In the genomic region with DNA sequence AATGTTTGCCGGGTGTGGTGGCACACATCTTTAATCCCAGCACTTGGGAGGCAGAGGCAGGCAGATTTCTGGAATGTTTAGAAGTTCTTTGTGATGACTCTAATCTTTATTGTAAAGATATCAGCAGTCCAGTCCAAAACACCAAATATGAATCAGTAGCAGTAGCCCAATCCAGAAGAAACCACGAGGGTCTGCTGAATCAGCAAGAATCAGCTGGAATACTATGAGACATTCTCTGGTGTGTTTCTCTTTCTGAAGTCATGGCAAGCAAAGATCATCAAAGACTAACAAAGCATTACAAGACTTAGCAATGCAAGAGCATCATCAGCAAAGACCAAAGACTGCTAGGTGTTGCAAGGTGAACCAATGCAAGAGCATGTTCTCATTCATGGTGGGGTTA, we compare ENCODE assay signal across 25 mouse cellular contexts. TPM values are rescaled to one million over a fixed set of nuclear protein-coding genes. Genes with fewer than 3 reads are reported as not detected.
DNase-seq lines count a peak whose midpoint lies in the region; ATAC-seq and TF ChIP-seq lines count a peak whose summit lies in the region.
"Had no signal": no experiment of that assay in that cellular context is flagged by ENCODE, and none has a peak within 500 bp of the region (broad histone marks: within the 10 kb centered on the region; RNA-seq: fewer than 3 reads in every experiment).

No protein-coding gene starts in this region.

- H3K27me3 ChIP-seq in CH12.LX (replicated peaks), result no peaks in the 10 kb centered on the region

- TF ChIP-seq CTCF in CH12.LX (conservative IDR thresholded peaks at IDR 0.05 in 1 of 2, IDR thresholded peaks at IDR 0.05 in 1 of 2; ENCODE audit: low read depth in 2 of 2, low read length in 2 of 2), result no peak

- no peak for ATAC-seq in megakaryocyte-erythroid progenitor cell, adult 5-6 weeks (replicated peaks; ENCODE audit: low FRiP score, low TSS enrichment, poor library complexity, severe bottlenecking)
- ATAC-seq: activated CD4-positive, CD25-positive, alpha-beta regulatory T cell, adult 4 months; CD4-positive, CD25-positive, alpha-beta regulatory T cell, adult 4 months; Patski had no signal

- no peak overlapping the region for H3K9ac ChIP-seq in CH12.LX (ENCODE audit: insufficient read depth, low read depth)
- H3K9ac ChIP-seq in ES-E14 (ENCODE audit: insufficient read depth, low read depth, low read length, poor library complexity, severe bottlenecking), result no peak overlapping the region

- H3K79me2 ChIP-seq in CH12.LX (replicated peaks; ENCODE audit: control insufficient read depth, extremely low read depth, insufficient read depth, poor library complexity, severe bottlenecking), result no peaks in the 10 kb centered on the region

- H3K27ac ChIP-seq in CH12.LX (ENCODE audit: insufficient read depth, low read depth) (no peak overlapping the region), ES-E14 (ENCODE audit: insufficient read depth, low read depth, low read length, poor library complexity, severe bottlenecking) (no peak overlapping the region)

- no peak for TF ChIP-seq EP300 in CH12.LX (IDR thresholded peaks at IDR 0.05; ENCODE audit: low read length)

- peak; percentile 5 for DNase-seq in 3T3-L1 (ENCODE audit: low read depth, low spot score)
- no peak for DNase-seq in CH12.LX (ENCODE audit: extremely low read depth)
- DNase-seq in ES-E14 (ENCODE audit: low read depth, low spot score), result no peak
- no peak for DNase-seq in layer of hippocampus, adult 9-11 months
- no peak for DNase-seq in left cerebral cortex, postnatal 14 days (ENCODE audit: low spot score in 2 of 2)
- DNase-seq: adrenal gland, adult 2 months; adrenal gland, adult 8-10 months; adrenal gland, postnatal 10 days; adrenal gland, postnatal 14 days; adrenal gland, postnatal 25 days; adrenal gland, postnatal 36 days; B cell, adult 2 months; cerebellum, adult 11 months; cerebellum, adult 11-12 months; cerebellum, adult 18-20 months; cerebellum, adult 2 months; cerebellum, adult 8-10 months; cerebellum, adult 9-10 months had no signal

- H3K36me3 ChIP-seq in CH12.LX (replicated peaks in 1 of 2; ENCODE audit: control insufficient read depth in 1 of 2, insufficient read depth in 1 of 2, low read length in 1 of 2) (peaks cover 0 to 15% of the 10 kb centered on the region in 2 experiments), ES-E14 (ENCODE audit: control insufficient read depth, insufficient read depth, low read length, poor library complexity, severe bottlenecking) (no peaks in the 10 kb centered on the region)

- no peak overlapping the region for H3K4me3 ChIP-seq in CH12.LX (replicated peaks in 1 of 3; ENCODE audit: low read depth in 2 of 3, low read length in 2 of 3, poor library complexity in 1 of 3)
- H3K4me3 ChIP-seq in ES-E14 (ENCODE audit: insufficient read depth in 1 of 2, low read depth in 1 of 2, low read length in 2 of 2, poor library complexity in 1 of 2, severe bottlenecking in 1 of 2), result no peak overlapping the region

- in situ Hi-C loops in CH12.LX (cut with MboI; ENCODE audit: low pct_ligation_motif_present, low pct_unique_long_range_greater_than_20kb, low sequenced_read_pairs) (no loop called here), ES-E14 (cut with MboI; ENCODE audit: low sequenced_read_pairs in 2 of 2, unreplicated experiment in 2 of 2) (no loop called here)

- H3K4me2 ChIP-seq in CH12.LX (ENCODE audit: insufficient read depth, low read depth, poor library complexity, severe bottlenecking), result no peak overlapping the region

- TF ChIP-seq RAD21 in CH12.LX (IDR thresholded peaks at IDR 0.05; ENCODE audit: low read depth, low read length), result no peak

- intact Hi-C loops in left cerebral cortex, postnatal 14 days (cut with DNase I), result no loop called here

- H3K9me3 ChIP-seq in CH12.LX (replicated peaks; ENCODE audit: low read length), result peaks cover 12% of the 10 kb centered on the region
- no peaks in the 10 kb centered on the region for H3K9me3 ChIP-seq in ES-E14 (ENCODE audit: control insufficient read depth, insufficient read depth, low read depth, low read length)

- H3K4me1 ChIP-seq in CH12.LX (ENCODE audit: control insufficient read depth in 1 of 2, insufficient read depth in 2 of 2) (no peaks in the 10 kb centered on the region), ES-E14 (ENCODE audit: control insufficient read depth in 2 of 2, insufficient read depth in 2 of 2, low read length in 2 of 2, poor library complexity in 1 of 2) (peaks cover 0 to 3% of the 10 kb centered on the region in 2 experiments; a peak in 1 of 4 replicates)

- dilution Hi-C loops in CH12.LX (cut with MboI; ENCODE audit: extremely low pct_ligation_motif_present, extremely low pct_unique_long_range_greater_than_20kb, low sequenced_read_pairs), result no loop called here

- TF ChIP-seq POLR2A in CH12.LX (IDR thresholded peaks at IDR 0.05; ENCODE audit: low read depth, low read length), result no peak

TF ChIP-seq in CH12.LX, 34 proteins besides CTCF, POLR2A, EP300 and RAD21:
- peak; percentile 58; the same call in 1 of the 2 replicates for TF ChIP-seq MAFK (IDR thresholded peaks at IDR 0.05; ENCODE audit: insufficient replicate concordance, low read length)
- no peak for TF ChIP-seq BHLHE40 (IDR thresholded peaks at IDR 0.05; ENCODE audit: low read depth, low read length)

TF ChIP-seq in ES-E14, 5 proteins besides CTCF, POLR2A, EP300 and RAD21:
- TF ChIP-seq MAFK (IDR thresholded peaks at IDR 0.05; ENCODE audit: insufficient read depth, low read depth, low read length), result peak; percentile 78
- no peak for TF ChIP-seq ZNF384 (IDR thresholded peaks at IDR 0.05; ENCODE audit: low read depth, low read length)
- no peak for TF ChIP-seq CHD2 (IDR thresholded peaks at IDR 0.05; ENCODE audit: low read depth, low read length)

RNA-seq across cellular contexts. Expression of gene Pdcd7, which starts 5.5 kb away (rescaled TPM):
- total RNA-seq in CH12.LX (2012; rRNA removed), result 14.5 and 16.3 TPM in 2 replicates
- 12.8 and 13.1 TPM in 2 replicates for total RNA-seq in CH12.LX (2014; rRNA removed)
- 20.6 and 24.0 TPM in 2 replicates for polyA plus RNA-seq in CH12.LX (2012; ENCODE audit: insufficient read length, low read depth)
- total RNA-seq in ES-E14 (2012; rRNA removed), result 23.7 and 27.5 TPM in 2 replicates
- total RNA-seq in megakaryocyte-erythroid progenitor cell, adult 5-6 weeks (2014; fragmentation: Nextera tagmentation), result 7.6 and 11.1 TPM in 2 replicates
- 13.1 and 21.6 TPM in 2 replicates for total RNA-seq in megakaryocyte-erythroid progenitor cell, adult 5-6 weeks (2017)
- 10 to 100 TPM; 21.5 to 22.6 TPM for total RNA-seq in left cerebral cortex, postnatal 14 days (2021)

RNA-seq across cellular contexts. Expression of gene Ubap1l, which starts 20.4 kb away (rescaled TPM):
- 0.13 TPM in 1 of 2 replicates, not detected in the other for total RNA-seq in CH12.LX (2012; rRNA removed)
- not detected in 2 replicates for total RNA-seq in CH12.LX (2014; rRNA removed)
- not detected in 2 replicates for polyA plus RNA-seq in CH12.LX (2012; ENCODE audit: insufficient read length, low read depth)
- 4.5 and 8.5 TPM in 2 replicates for total RNA-seq in ES-E14 (2012; rRNA removed)
- total RNA-seq in megakaryocyte-erythroid progenitor cell, adult 5-6 weeks (2014; fragmentation: Nextera tagmentation), result not detected in 2 replicates
- 0.56 TPM in 1 of 2 replicates, not detected in the other for total RNA-seq in megakaryocyte-erythroid progenitor cell, adult 5-6 weeks (2017)
- 1 to 10 TPM; 3.3 to 3.7 TPM for total RNA-seq in left cerebral cortex, postnatal 14 days (2021)
- total RNA-seq: adrenal gland, postnatal 25 days; MEL had no signal
- polyA plus RNA-seq: activated CD4-positive, CD25-positive, alpha-beta regulatory T cell, adult 4 months; CD4-positive, CD25-positive, alpha-beta regulatory T cell, adult 4 months had no signal

RNA-seq across cellular contexts. Expression of gene Clpx, which starts 46.4 kb away (rescaled TPM):
- total RNA-seq in CH12.LX (2012; rRNA removed) (31.1 and 31.8 TPM in 2 replicates), CH12.LX (2014; rRNA removed) (45.6 and 51.4 TPM in 2 replicates), ES-E14 (2012; rRNA removed) (17.3 and 24.1 TPM in 2 replicates)
- polyA plus RNA-seq in CH12.LX (2012; ENCODE audit: insufficient read length, low read depth), result 34.5 TPM in 2 replicates
- 28.7 and 29.0 TPM in 2 replicates for total RNA-seq in megakaryocyte-erythroid progenitor cell, adult 5-6 weeks (2014; fragmentation: Nextera tagmentation)
- total RNA-seq in megakaryocyte-erythroid progenitor cell, adult 5-6 weeks (2017), result 66.6 and 73.0 TPM in 2 replicates
- 10 to 100 TPM; 27.3 to 28.3 TPM for total RNA-seq in left cerebral cortex, postnatal 14 days (2021)

RNA-seq across cellular contexts. Expression of gene Kbtbd13, which starts 51.0 kb away (rescaled TPM):
- not detected in 2 replicates for total RNA-seq in CH12.LX (2012; rRNA removed)
- total RNA-seq in CH12.LX (2014; rRNA removed), result not detected in 2 replicates
- not detected in 2 replicates for polyA plus RNA-seq in CH12.LX (2012; ENCODE audit: insufficient read length, low read depth)
- total RNA-seq in ES-E14 (2012; rRNA removed), result 0.71 and 1.1 TPM in 2 replicates
- total RNA-seq in megakaryocyte-erythroid progenitor cell, adult 5-6 weeks (2014; fragmentation: Nextera tagmentation), result not detected in 2 replicates
- total RNA-seq in megakaryocyte-erythroid progenitor cell, adult 5-6 weeks (2017), result not detected in 2 replicates
- total RNA-seq in left cerebral cortex, postnatal 14 days (2021), result under 1 TPM in 1 of 2 experiments, not detected in 1; 0.15 TPM
- total RNA-seq: G1E, MEL had no signal
- polyA plus RNA-seq: activated CD4-positive, CD25-positive, alpha-beta regulatory T cell, adult 4 months; C2C12; CD4-positive, CD25-positive, alpha-beta regulatory T cell, adult 4 months; G1E had no signal

RNA-seq across cellular contexts. Expression of gene Rasl12, which starts 57.9 kb away (rescaled TPM):
- total RNA-seq in CH12.LX (2012; rRNA removed), result 0.08 and 0.13 TPM in 2 replicates
- total RNA-seq in CH12.LX (2014; rRNA removed), result 0.09 TPM in 1 of 2 replicates, not detected in the other
- not detected in 2 replicates for polyA plus RNA-seq in CH12.LX (2012; ENCODE audit: insufficient read length, low read depth)
- 0.18 and 0.21 TPM in 2 replicates for total RNA-seq in ES-E14 (2012; rRNA removed)
- not detected in 2 replicates for total RNA-seq in megakaryocyte-erythroid progenitor cell, adult 5-6 weeks (2014; fragmentation: Nextera tagmentation)
- total RNA-seq in megakaryocyte-erythroid progenitor cell, adult 5-6 weeks (2017), result 0.46 TPM in 1 of 2 replicates, not detected in the other
- 1 to 10 TPM; 2.6 to 3.3 TPM for total RNA-seq in left cerebral cortex, postnatal 14 days (2021)
- polyA plus RNA-seq: CD4-positive, CD25-positive, alpha-beta regulatory T cell, adult 4 months; G1E had no signal
